Mouse (Mus musculus): Measurements from ENCODE around the gene D930007J09Rik. TPM values are rescaled to one million over a fixed set of nuclear protein-coding genes. Genes with fewer than 3 reads are reported as not detected.

The D930007J09Rik gene
- total RNA-seq (2021), result not detected
- long read RNA-seq, experiment 1, result 0 reads
- long read RNA-seq, experiment 2, result 0 reads

- DNase-seq, result peak; percentile 58 to 66
These were observed at the start of gene D930007J09Rik for GRCm38 (mm10) chr13:32802259-32803081. D930007J09Rik (minus strand) TSS chr13:32802849.

GRCm38 (mm10) chr13:32851967-32852366 is 49.3 kb upstream of the D930007J09Rik start:
- DNase-seq, result peak; percentile 59 to 65

- DNase-seq, result peak; percentile 70 to 80
These were observed 48.2 kb upstream of the D930007J09Rik start, which contains the start of gene Serpinb1a for GRCm38 (mm10) chr13:32850668-32851404. Serpinb1a (minus strand) TSS chr13:32851185.

GRCm38 (mm10) chr13:32850156-32850555 is 47.5 kb upstream of the D930007J09Rik start:
- no peak for DNase-seq

GRCm38 (mm10) chr13:32849531-32850123 is 47.0 kb upstream of the D930007J09Rik start:
- no peak for DNase-seq

- no peak for DNase-seq
These were observed 46.4 kb upstream of the D930007J09Rik start for GRCm38 (mm10) chr13:32849092-32849491.

GRCm38 (mm10) chr13:32846221-32846620 is 43.6 kb upstream of the D930007J09Rik start:
- no peak for DNase-seq

GRCm38 (mm10) chr13:32841349-32841748 is 38.7 kb upstream of the D930007J09Rik start:
- no peak for DNase-seq

GRCm38 (mm10) chr13:32839314-32839713 is 36.7 kb upstream of the D930007J09Rik start:
- DNase-seq, result no peak

- DNase-seq, result no peak
These were observed 31.9 kb upstream of the D930007J09Rik start for GRCm38 (mm10) chr13:32834513-32834912.

- DNase-seq, result no peak
These were observed 30.6 kb upstream of the D930007J09Rik start for GRCm38 (mm10) chr13:32833237-32833636.

GRCm38 (mm10) chr13:32832776-32833175 is 30.1 kb upstream of the D930007J09Rik start:
- peak in 1 of 2 experiments; percentile 23 for DNase-seq

GRCm38 (mm10) chr13:32831505-32832273 is 29.0 kb upstream of the D930007J09Rik start:
- DNase-seq, result peak in 1 of 2 experiments; percentile 46

GRCm38 (mm10) chr13:32828886-32829285 is 26.2 kb upstream of the D930007J09Rik start:
- DNase-seq, result no peak

GRCm38 (mm10) chr13:32827951-32828350 is 25.3 kb upstream of the D930007J09Rik start:
- DNase-seq, result peak; percentile 84 to 85

GRCm38 (mm10) chr13:32827111-32827822 is 24.6 kb upstream of the D930007J09Rik start:
- DNase-seq, result peak; percentile 73 to 78

- DNase-seq, result no peak
These were observed 22.9 kb upstream of the D930007J09Rik start for GRCm38 (mm10) chr13:32825546-32825945.

GRCm38 (mm10) chr13:32824377-32825330 is 22.0 kb upstream of the D930007J09Rik start:
- no peak for DNase-seq

GRCm38 (mm10) chr13:32823126-32823525 is 20.5 kb upstream of the D930007J09Rik start:
- DNase-seq, result no peak

- no peak for DNase-seq
These were observed 19.0 kb upstream of the D930007J09Rik start for GRCm38 (mm10) chr13:32821671-32822070.

Data from adrenal gland, postnatal 36 days (tissue).